Mouse (Mus musculus) small intestine, adult 2 months (tissue): ENCODE measurements around the gene Dlx1.

Experiments
- CTCF ChIP-seq: fragments of 200-500 bp; IDR thresholded peaks from 2 replicates; pipeline ENCODE4 v1.5.1; 2012; ENCODE audit warnings: low read depth, mild to moderate bottlenecking, control low read depth, inconsistent platforms, low read length, moderate library complexity, mixed read lengths; ENCODE audit not compliant: insufficient replicate concordance, insufficient read length; ENCODE audit errors: extremely low read depth
- POLR2A ChIP-seq: fragments of 200-500 bp; IDR thresholded peaks from 2 replicates; pipeline ENCODE4 v1.6.1; 2012; ENCODE audit warnings: low read depth, mild to moderate bottlenecking, control low read depth, inconsistent platforms, low read length, moderate library complexity

DNA sequence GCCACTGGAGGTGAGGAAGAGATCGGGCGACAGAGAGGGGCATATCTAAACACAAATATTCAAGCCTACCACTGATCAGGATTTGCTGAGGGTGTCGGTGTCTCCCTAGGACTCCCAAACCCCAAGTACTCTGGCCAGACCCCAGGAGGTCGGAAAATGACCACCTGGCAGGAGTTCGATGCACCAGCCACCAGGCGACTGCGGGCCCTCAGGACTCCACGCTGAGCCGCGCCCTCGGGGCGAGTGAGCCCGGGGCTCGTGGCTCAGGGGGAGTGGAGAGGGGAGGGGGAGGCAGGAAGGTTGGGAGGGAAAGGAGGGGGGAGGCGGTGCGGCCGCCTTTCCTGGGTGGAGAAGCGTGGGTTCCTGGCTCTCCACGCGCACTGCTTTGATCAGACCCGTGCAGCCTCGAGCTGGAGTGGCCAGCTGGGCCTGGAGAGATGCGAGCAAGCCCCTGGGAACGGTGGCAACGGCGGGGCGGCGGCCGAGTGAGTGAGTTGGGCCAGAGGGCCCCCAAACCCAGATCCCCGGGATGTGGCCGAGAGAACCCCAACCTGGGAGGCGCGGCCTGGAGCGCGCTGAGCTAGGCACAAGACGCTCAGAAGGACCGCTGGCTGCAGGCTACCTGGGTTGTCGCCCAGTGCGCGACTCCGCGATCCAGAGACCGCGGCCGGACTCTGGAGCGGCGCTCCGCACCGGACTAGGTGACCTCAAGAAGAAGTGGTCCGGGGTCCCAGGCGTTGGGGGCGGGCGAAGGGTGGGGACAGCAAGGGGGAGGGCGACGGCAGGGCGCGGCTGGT, 999 bp downstream of the Dlx1 start:
- TF ChIP-seq CTCF = 0 out of 2 replicates have a peak, but pooled peaks have one; percentile 3
- TF ChIP-seq POLR2A = no peak
